Mouse (Mus musculus) bone marrow macrophage, adult 2 months (primary cell): ENCODE measurements around the gene Ccl19. TPM values are rescaled to one million over a fixed set of nuclear protein-coding genes. Genes with fewer than 3 reads are reported as not detected.
"Not testable (repeated sequence)": the region's sequence is repeated elsewhere in the genome, so short reads cannot be mapped to it uniquely, and the experiment has no call there.

ENCODE experiments used
- H3K27ac ChIP-seq: 2 replicates; pipeline ENCODE4 v1.5.1; 2012; ENCODE audit warnings: low read depth, low read length; ENCODE audit not compliant: insufficient read depth
- H3K4me1 ChIP-seq: 2 replicates; pipeline ENCODE4 v1.6.1; 2012; ENCODE audit warnings: low read length; ENCODE audit not compliant: control insufficient read depth, insufficient read depth
- H3K4me3 ChIP-seq: 2 replicates; pipeline ENCODE4 v1.5.1; 2012; ENCODE audit warnings: mild to moderate bottlenecking, low read length, moderate library complexity; ENCODE audit not compliant: insufficient read depth
- polyA plus RNA-seq: library from polyadenylated mRNA; stranded (reverse); fragments of >200 nt; gene quantifications from 2 replicates; pipeline ENCODE4 v1.2.4, GENCODE M21; 2012; ENCODE audit not compliant: missing spikeins, insufficient read depth, insufficient read length

The Ccl19 gene
- polyA plus RNA-seq: not detected in 2 replicates

- H3K27ac ChIP-seq, H3K4me1 ChIP-seq, H3K4me3 ChIP-seq: not testable (repeated sequence)
Measured at GRCm38 (mm10) chr4:42756477-42756876, at the start of gene Ccl19. Gene Ccl19, minus strand, starts transcription at chr4:42756577.

- not testable (repeated sequence) for H3K4me3 ChIP-seq, H3K27ac ChIP-seq, H3K4me1 ChIP-seq
Measured at GRCm38 (mm10) chr4:42773893-42774292, 17.5 kb upstream of the Ccl19 start, which contains the start of gene Ccl21a. Gene Ccl21a, minus strand, starts transcription at chr4:42773993.

- H3K4me1 ChIP-seq, H3K4me3 ChIP-seq, H3K27ac ChIP-seq: not testable (repeated sequence)
Measured at GRCm38 (mm10) chr4:42735245-42735644, 21.1 kb downstream of the Ccl19 start, which contains the start of gene 4930578G10Rik. Gene 4930578G10Rik, plus strand, starts transcription at chr4:42735545.

Other genes starting within 250 kb of the Ccl19 start
- not detected in 2 replicates for gene Fam205a2, start 228.4 kb downstream of the Ccl19 start, polyA plus RNA-seq
- gene Gm10591, start 144.4 kb downstream of the Ccl19 start, polyA plus RNA-seq: not detected in 2 replicates
- gene Gm2564, start 126.9 kb downstream of the Ccl19 start, polyA plus RNA-seq: not detected in 2 replicates
- not detected in 2 replicates for gene Ccl27b, start 101.3 kb downstream of the Ccl19 start, polyA plus RNA-seq
- gene Il11ra2, start 94.7 kb downstream of the Ccl19 start, polyA plus RNA-seq: not detected in 2 replicates
- not detected in 2 replicates for gene 4930578G10Rik, start 21.0 kb downstream of the Ccl19 start, polyA plus RNA-seq
- gene Ccl21a, start 17.4 kb upstream of the Ccl19 start, polyA plus RNA-seq: not detected in 2 replicates
- gene Fam205a1, start 97.3 kb upstream of the Ccl19 start, polyA plus RNA-seq: not detected in 2 replicates
- not detected in 2 replicates for gene Gm12394, start 100.2 kb upstream of the Ccl19 start, polyA plus RNA-seq
- gene Fam205c, start 117.7 kb upstream of the Ccl19 start, polyA plus RNA-seq: not detected in 2 replicates
- gene Phf24, start 160.1 kb upstream of the Ccl19 start, polyA plus RNA-seq: 0.20 and 0.70 TPM in 2 replicates
- gene Dnajb5, start 193.2 kb upstream of the Ccl19 start, polyA plus RNA-seq: 11.7 and 13.5 TPM in 2 replicates
- not detected in 2 replicates for gene 1700022I11Rik, start 213.0 kb upstream of the Ccl19 start, polyA plus RNA-seq
- gene Vcp, start 243.9 kb upstream of the Ccl19 start, polyA plus RNA-seq: 157 and 165 TPM in 2 replicates